Mouse (Mus musculus) forebrain, postnatal 0 days (tissue): ENCODE measurements at regions not wholly inside any gene's neighbourhood (a gene's known extent, or its start where the extent isn't known, plus 50 kb on each side); places are given as distances from the start of the nearest gene placed in this dataset.

Experiments
- ATAC-seq: fragments of 200-750 bp; cut with Nextera tagmentation; 2 replicates; pipeline ENCODE4 v1.8.0; 2017; ENCODE audit warnings: mild to moderate bottlenecking, moderate library complexity
- DNase-seq: peaks from one replicate; pipeline ENCODE4 v3.0.0-alpha.2; 2015
- H3K27ac ChIP-seq: fragments of 300-500 bp; sonication (generic); 2 replicates; pipeline ENCODE4 v1.5.1; 2014; ENCODE audit warnings: low read depth, mild to moderate bottlenecking, antibody characterized with exemption, low read length, moderate library complexity, mixed read lengths
- H3K27me3 ChIP-seq: fragments of 300-500 bp; sonication (generic); 2 replicates; pipeline ENCODE4 v1.6.1; 2014; ENCODE audit warnings: mild to moderate bottlenecking, low read length, mixed read lengths; ENCODE audit not compliant: insufficient read depth
- H3K36me3 ChIP-seq: fragments of 300-500 bp; sonication (generic); 2 replicates; pipeline ENCODE4 v1.6.1; 2014; ENCODE audit warnings: mild to moderate bottlenecking, moderate library complexity; ENCODE audit not compliant: insufficient read depth
- H3K4me1 ChIP-seq: fragments of 300-500 bp; sonication (generic); 2 replicates; pipeline ENCODE4 v1.6.1; 2014; ENCODE audit warnings: antibody characterized with exemption; ENCODE audit not compliant: insufficient read depth
- H3K4me2 ChIP-seq: fragments of 300-500 bp; sonication (generic); 2 replicates; pipeline ENCODE4 v1.6.1; 2014; ENCODE audit warnings: low read depth, mild to moderate bottlenecking, moderate library complexity
- H3K4me3 ChIP-seq: fragments of 300-500 bp; sonication (generic); 2 replicates; pipeline ENCODE4 v1.5.1; 2014; ENCODE audit warnings: low read depth, low read length, mixed read lengths
- H3K9ac ChIP-seq: fragments of 300-500 bp; sonication (generic); 2 replicates; pipeline ENCODE4 v1.6.1; 2014; ENCODE audit warnings: mild to moderate bottlenecking
- H3K9me3 ChIP-seq: fragments of 300-500 bp; sonication (generic); 2 replicates; pipeline ENCODE4 v1.6.1; 2016; ENCODE audit warnings: low read length
- CTCF ChIP-seq: sonication (generic); IDR thresholded peaks from 2 replicates; pipeline ENCODE4 v1.5.1; 2016; ENCODE audit warnings: antibody characterized with exemption, control low read depth, low read depth
- WGBS: fragments of 180-500 bp; shearing (Covaris S2); extraction: QIAGEN DNeasy Blood & Tissue Kit; methylation state at CpG from one replicate; pipeline ENCODE4 v1.1.7; 2014; 5-methylcytosine and 5-hydroxymethylcytosine counted together

DNA sequence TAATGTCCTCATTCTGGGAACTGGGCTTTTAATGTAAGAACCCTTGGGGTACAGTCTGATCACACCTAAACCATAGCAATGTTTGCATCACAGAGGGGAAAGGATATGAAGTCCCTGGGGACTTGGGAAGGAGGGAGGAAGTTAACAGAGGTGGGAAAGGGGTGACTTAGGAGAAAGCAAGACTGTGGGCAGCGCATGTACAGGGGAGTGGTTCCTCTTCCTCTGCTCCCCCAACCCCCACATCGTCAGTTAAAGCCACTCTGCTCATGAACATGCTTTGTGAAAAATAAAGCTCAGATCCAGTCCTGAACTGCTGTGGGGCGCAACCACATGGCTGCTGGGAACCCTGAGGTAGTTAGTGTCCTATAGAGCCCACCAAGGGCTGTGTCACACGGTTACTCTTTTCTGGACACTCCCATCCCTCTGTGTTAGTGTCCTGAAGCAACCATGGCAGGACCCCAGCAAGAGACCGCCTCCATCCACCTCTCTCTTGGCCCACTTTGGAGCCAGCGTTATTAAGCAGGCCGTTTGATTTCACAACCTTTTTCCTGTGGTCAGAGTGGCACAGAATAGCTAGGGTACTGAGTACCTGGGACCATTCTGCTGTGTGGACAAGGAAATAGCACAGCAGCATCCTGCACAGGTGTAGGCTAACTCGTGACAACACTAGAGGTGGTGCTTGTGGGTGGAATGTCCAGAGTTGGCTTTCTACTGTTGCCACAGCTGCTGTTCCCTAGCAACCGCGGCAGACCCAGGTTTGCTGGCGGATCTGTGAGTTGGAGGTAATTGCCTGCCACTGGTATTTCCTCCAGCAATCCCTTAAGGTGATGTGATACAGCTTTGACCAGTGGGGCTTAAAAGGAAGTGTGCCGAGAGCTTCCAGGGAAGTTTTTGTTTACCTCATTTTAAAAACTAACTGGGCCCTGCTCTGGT is 50.3 kb upstream of the Cpeb4 start:
- Histone ChIP-seq H3K9me3 (no peaks in the 10 kb centered on the region), H3K27ac (0 out of 2 replicates have a peak overlapping the region, but pooled peaks have one; percentile 21), H3K4me3 (no peak overlapping the region), H3K27me3 (no peaks in the 10 kb centered on the region), H3K9ac (no peak overlapping the region), H3K4me1 (no peaks in the 10 kb centered on the region), H3K36me3 (no peaks in the 10 kb centered on the region), H3K4me2 (no peak overlapping the region)
- ATAC-seq = peak; percentile 46
- TF ChIP-seq CTCF = no peak
- DNase-seq = no peak
- WGBS = 61% methylated on average over 12 of the region's 12 CpGs
